Mouse (Mus musculus): ENCODE results near the gene Vax1. TPM values are rescaled to one million over a fixed set of nuclear protein-coding genes. Genes with fewer than 3 reads are reported as not detected.

Gene Vax1
- total RNA-seq (2017) = not detected in 3 replicates

DNA sequence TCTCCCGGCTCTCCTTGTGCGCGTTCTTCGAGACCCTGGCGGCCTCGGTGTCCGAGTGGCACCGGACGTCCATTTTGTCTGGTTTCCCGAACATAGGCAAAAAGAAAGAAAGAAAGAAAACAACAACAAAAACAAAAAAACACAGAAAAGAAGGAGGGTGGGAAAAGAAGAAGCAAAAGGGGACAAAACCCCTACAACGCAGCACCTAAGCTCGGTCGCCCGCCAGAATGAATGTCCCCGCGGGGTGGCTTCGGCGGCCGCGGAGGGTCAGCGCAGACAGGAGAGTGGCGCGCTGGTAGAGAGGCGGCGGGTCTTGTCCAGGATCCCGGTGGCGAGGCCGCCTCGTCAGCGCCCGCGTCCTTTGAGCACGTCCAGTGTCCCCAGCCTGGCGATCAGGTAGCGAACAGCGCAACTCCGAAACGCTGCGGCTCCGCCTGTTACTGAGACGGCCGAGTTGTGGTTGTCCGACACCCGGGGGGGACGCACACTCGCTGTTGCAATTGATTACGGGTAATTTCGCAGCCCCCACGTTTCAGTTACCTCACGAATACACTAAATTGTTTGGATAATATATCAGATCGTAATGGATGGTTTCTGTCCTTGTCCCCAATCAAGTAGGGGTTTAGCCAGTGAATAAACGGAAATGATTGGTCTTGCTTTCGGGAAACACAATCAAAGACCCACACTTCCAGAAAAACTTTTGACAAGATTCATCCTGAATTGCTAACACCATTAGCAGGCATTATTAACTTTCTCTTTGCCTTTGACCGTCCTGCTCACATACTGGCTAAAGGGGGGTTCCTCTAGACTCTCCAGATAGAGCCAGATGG lies at the start of gene Vax1:
Vax1 (minus strand) TSS at position 121 of the 830 bp plus-strand sequence.
- ATAC-seq (replicated peaks; ENCODE audit: insufficient number of reproducible peaks, low FRiP score, low TSS enrichment, poor library complexity, severe bottlenecking) = no peak

DNA sequence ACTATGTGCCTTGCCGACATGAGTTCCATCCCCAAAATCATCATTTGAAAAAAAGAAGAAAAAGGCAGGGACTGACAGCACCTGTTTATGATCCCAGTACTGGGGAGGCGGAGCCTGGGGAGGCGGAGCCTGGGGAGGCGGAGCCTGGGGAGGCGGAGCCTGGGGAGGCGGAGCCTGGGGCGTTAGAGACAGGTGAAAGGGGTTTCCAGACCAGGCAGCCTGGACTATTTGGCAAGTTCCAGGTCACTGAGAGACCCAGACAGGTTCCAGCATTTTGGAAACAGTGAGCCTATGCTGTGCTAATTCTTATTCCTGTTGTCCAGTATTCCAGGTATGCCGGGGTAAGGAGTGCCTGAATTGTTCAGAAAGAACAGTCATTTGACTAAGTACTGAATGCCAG lies 49.1 kb upstream of the Vax1 start, which contains the start of gene Kcnk18:
Kcnk18 (plus strand) TSS at position 224 of the 400 bp plus-strand sequence.
- ATAC-seq (replicated peaks; ENCODE audit: insufficient number of reproducible peaks, low FRiP score, low TSS enrichment, poor library complexity, severe bottlenecking) = no peak

DNA sequence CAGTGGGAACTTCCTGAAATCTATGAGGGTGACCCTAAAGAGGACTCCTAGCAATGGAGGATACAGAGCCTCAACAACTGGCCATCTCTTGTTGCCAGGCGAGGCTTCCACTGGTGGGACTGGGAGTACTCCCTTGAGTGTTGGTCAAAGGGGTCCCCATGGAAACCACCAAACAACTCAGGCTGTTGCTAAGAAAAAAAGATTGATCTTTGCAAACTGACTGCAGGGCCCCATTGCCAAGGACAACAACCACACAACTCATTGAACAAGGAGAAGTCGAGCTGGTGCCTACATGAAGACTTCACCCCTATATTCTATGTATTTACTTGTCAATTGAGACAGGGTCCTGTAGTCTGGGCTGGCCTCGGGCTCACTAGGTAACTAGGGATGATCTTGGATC lies 47.0 kb upstream of the Vax1 start:
- ATAC-seq (replicated peaks; ENCODE audit: insufficient number of reproducible peaks, low FRiP score, low TSS enrichment, poor library complexity, severe bottlenecking) = no peak

DNA sequence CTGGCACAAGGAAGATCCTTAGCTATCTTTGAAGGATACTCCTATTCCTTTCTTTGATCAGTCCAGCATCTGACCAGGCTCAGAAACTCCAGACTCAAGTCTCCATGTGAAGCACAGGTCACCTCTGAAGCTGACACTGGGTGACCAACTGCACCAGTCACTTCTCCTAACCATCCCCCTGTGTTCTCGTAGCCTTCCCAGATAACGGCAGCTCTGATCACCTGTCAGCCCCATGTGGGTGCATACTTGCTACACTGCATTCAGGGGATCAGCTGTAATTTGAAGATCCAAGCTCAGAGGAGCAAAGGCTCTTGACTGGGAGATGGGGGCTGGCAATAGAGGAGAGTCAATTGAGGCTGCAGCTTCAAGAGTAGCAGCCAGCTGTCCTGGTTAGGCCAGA lies 39.1 kb upstream of the Vax1 start:
- ATAC-seq (replicated peaks; ENCODE audit: insufficient number of reproducible peaks, low FRiP score, low TSS enrichment, poor library complexity, severe bottlenecking) = no peak

DNA sequence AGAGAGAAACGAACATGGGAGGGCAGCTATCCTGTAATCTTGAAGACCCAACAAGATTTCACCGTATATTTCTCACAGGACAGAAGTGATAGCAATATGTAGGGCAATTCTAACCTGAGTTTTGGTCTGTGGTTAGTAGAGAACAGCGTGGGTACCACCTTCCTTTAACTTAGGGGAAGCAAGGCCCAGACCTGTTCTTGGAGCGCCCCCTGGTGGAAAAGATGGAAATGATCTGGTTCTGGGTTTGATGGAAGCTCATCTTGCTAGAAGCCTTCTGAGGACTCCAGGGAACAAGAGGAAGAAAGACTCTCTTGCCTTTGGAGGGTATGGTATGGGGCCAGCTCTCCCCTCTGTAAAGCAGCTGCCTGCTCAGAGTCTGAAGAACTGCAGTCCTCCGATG lies 38.6 kb upstream of the Vax1 start:
- 0 out of 2 replicates have a peak, but pooled peaks have one; percentile 31 for ATAC-seq (replicated peaks; ENCODE audit: insufficient number of reproducible peaks, low FRiP score, low TSS enrichment, poor library complexity, severe bottlenecking)

- 0 out of 2 replicates have a peak, but pooled peaks have one; percentile 43 for ATAC-seq (replicated peaks; ENCODE audit: insufficient number of reproducible peaks, low FRiP score, low TSS enrichment, poor library complexity, severe bottlenecking)
Observed at GRCm38 (mm10) chr19:59198161-59198560, 28.3 kb upstream of the Vax1 start.

DNA sequence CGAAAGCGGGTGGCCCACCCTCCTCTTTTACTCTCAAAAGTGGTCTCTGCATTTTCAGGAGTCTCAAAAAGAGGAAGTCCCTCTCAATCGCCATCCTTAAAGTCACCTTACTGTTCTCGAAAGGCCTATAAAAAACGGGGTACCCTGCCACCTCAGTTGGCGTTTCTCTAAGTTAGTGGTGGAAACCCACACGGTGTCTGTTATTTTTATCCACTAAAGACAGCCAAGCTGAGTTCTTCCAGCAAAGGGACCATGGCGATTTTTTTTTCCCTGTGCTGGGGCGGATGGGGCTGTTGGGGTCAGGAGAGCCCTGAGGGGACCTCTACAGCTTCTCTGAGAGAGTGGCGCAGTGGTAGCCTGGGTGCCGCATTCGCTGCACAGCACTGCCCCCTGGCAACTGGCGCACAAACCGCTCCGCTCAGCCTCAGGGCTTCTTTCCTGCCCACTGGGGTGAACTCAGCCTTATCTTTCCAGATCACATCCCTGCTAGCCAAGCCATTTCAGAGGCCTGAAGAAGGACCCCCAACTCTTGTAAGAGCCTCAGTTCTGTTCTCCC lies 26.3 kb upstream of the Vax1 start:
- no peak for ATAC-seq (replicated peaks; ENCODE audit: insufficient number of reproducible peaks, low FRiP score, low TSS enrichment, poor library complexity, severe bottlenecking)

- no peak for ATAC-seq (replicated peaks; ENCODE audit: insufficient number of reproducible peaks, low FRiP score, low TSS enrichment, poor library complexity, severe bottlenecking)
Observed at GRCm38 (mm10) chr19:59195181-59195770, 25.4 kb upstream of the Vax1 start.

- ATAC-seq (replicated peaks; ENCODE audit: insufficient number of reproducible peaks, low FRiP score, low TSS enrichment, poor library complexity, severe bottlenecking) = no peak
Observed at GRCm38 (mm10) chr19:59193986-59194820, 24.3 kb upstream of the Vax1 start.

GRCm38 (mm10) chr19:59193456-59193855 lies 23.6 kb upstream of the Vax1 start:
- ATAC-seq (replicated peaks; ENCODE audit: insufficient number of reproducible peaks, low FRiP score, low TSS enrichment, poor library complexity, severe bottlenecking) = no peak

DNA sequence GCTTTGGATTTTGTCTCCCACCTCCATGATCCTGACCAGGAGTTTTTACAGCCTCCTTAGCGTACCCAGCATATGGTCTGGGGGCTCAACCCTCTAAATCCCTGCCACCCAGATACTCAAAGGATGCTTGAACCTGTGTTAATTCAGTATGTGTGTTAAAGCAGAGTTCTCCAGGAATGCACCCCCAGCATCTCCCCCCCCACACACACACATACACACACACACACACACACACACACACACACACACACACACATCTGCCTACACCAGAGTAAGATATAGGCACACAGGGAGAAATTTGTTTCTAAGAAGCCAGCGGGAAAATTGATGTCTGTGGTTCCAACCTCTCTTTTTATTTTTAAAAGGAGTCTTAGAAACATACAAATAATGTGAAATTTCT lies 22.6 kb upstream of the Vax1 start:
- no peak for ATAC-seq (replicated peaks; ENCODE audit: insufficient number of reproducible peaks, low FRiP score, low TSS enrichment, poor library complexity, severe bottlenecking)

DNA sequence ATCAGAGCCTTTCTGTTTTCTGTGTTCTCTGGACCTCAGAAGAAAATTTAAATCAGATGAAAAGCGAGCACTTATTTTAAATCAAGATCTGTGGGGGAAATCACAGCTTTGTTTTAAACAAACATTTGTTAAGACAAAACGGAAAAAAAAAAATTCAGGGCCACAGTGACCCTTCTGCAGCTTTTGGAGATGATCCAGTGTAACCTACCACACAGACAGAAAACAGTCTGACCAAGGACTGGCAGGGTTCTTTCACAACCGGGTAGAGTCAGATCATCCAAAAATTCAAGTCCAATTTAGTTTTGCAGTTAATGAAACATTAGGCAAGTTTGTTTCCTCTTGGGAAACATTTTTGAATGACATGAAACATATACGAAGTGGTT lies 21.3 kb upstream of the Vax1 start:
- no peak for ATAC-seq (replicated peaks; ENCODE audit: insufficient number of reproducible peaks, low FRiP score, low TSS enrichment, poor library complexity, severe bottlenecking)

DNA sequence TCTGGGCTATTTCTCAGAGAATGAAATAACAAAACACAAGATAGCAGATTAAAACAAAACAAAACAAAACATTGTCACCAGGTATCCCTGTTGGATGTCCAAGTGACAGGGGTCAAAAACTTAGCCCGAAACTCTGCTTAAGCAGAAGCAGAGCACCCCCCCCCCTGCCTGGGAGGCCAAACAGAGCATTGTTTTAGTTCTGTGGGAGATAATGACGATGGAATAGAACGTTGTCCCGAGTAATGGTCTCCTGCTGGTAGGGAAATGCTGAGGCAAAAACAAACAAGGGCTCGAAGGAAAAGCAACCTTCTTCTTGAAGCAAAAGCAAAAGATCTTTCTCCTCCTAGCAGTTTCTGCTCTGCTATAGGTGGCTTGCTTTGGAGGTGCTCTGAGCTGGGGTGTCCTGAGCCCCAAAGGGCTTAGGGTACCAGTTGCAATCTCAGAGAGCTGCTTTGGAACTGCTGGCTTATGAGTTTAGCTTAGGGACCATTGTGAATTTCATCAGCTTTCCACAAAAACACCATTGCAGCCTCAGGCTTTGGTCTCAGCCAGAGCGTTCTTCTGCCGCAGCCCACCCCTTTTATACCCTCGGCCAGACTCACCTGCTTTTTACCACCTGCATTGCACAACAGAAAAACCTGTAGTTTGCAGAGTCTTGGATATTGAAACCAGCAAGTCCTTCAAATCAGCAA lies 20.7 kb upstream of the Vax1 start:
- ATAC-seq (replicated peaks; ENCODE audit: insufficient number of reproducible peaks, low FRiP score, low TSS enrichment, poor library complexity, severe bottlenecking) = no peak

GRCm38 (mm10) chr19:59188981-59189380 lies 19.1 kb upstream of the Vax1 start:
- ATAC-seq (replicated peaks; ENCODE audit: insufficient number of reproducible peaks, low FRiP score, low TSS enrichment, poor library complexity, severe bottlenecking) = no peak

GRCm38 (mm10) chr19:59184000-59184399 lies 14.1 kb upstream of the Vax1 start:
- no peak for ATAC-seq (replicated peaks; ENCODE audit: insufficient number of reproducible peaks, low FRiP score, low TSS enrichment, poor library complexity, severe bottlenecking)

GRCm38 (mm10) chr19:59173341-59174015 lies 3.6 kb upstream of the Vax1 start:
- ATAC-seq (replicated peaks; ENCODE audit: insufficient number of reproducible peaks, low FRiP score, low TSS enrichment, poor library complexity, severe bottlenecking) = no peak

GRCm38 (mm10) chr19:59172781-59173180 lies 2.9 kb upstream of the Vax1 start:
- ATAC-seq (replicated peaks; ENCODE audit: insufficient number of reproducible peaks, low FRiP score, low TSS enrichment, poor library complexity, severe bottlenecking) = no peak

- ATAC-seq (replicated peaks; ENCODE audit: insufficient number of reproducible peaks, low FRiP score, low TSS enrichment, poor library complexity, severe bottlenecking) = no peak
Observed at GRCm38 (mm10) chr19:59171871-59172245, 2.0 kb upstream of the Vax1 start.

Data from monocyte, adult 5-6 weeks (primary cell).